Mouse (Mus musculus) megakaryocyte, embryonic 14.5 days (primary cell): Measurements from ENCODE around the gene Cx3cr1.

Experiments
- FLI1 ChIP-seq: IDR thresholded peaks from 2 replicates; pipeline ENCODE4 v1.6.1; 2012; ENCODE audit warnings: low read length, inconsistent platforms, mixed read lengths
- GATA1 ChIP-seq: IDR thresholded peaks from 3 replicates; pipeline ENCODE4 v1.6.1; 2012; ENCODE audit warnings: mixed read lengths, low read length, inconsistent platforms, borderline replicate concordance

- TF ChIP-seq GATA1 (no peak), FLI1 (no peak; the same call in 1 of the 2 replicates)
Observed at GRCm38 (mm10) chr9:119894339-119895009, 175.2 kb downstream of the Cx3cr1 start, which contains the start of gene Wdr48.
